ENCODE assay signal across 31 mouse cellular contexts in the genomic region with DNA sequence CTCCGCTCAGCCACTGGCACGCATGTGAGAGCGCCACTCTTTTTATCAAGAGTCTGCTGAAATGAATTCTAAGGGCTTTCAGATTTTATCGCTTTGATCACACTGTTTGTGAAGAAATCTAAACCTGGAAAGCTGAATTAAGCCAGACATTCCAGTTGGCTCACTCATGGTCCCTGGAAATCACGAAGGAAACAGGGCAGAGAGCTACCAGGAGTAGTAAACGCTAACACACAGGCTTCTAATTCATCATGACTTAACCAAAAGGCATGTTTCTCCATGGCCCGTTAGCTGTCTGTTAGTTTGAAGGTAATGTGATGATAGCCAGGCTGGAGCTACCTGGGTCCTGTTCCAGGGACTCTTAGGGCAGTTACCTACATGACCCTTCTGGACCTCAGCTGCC. TPM values are rescaled to one million over a fixed set of nuclear protein-coding genes. Genes with fewer than 3 reads are reported as not detected.
A peak's percentile ranks its signal among the peaks of the same experiment; 100 is the strongest.
DNase-seq lines count a peak whose midpoint lies in the region; ATAC-seq and TF ChIP-seq lines count a peak whose summit lies in the region.
"Had no signal": no experiment of that assay in that cellular context is flagged by ENCODE, and none has a peak within 500 bp of the region (broad histone marks: within the 10 kb centered on the region; RNA-seq: fewer than 3 reads in every experiment).

No protein-coding gene starts in this region.

- H3K4me2 ChIP-seq in heart, embryonic 12.5 days, result no peak overlapping the region
- no peak overlapping the region for H3K4me2 ChIP-seq in limb, embryonic 15.5 days
- no peak overlapping the region for H3K4me2 ChIP-seq in forebrain, embryonic 12.5 days
- H3K4me2 ChIP-seq: hindbrain, embryonic 13.5 days; liver, embryonic 13.5 days; neural tube, embryonic 13.5 days had no signal

- H3K27me3 ChIP-seq in heart, embryonic 12.5 days (replicated peaks), result no peaks in the 10 kb centered on the region
- no peaks in the 10 kb centered on the region for H3K27me3 ChIP-seq in heart, embryonic 10.5 days (ENCODE audit: insufficient read depth, poor library complexity, severe bottlenecking)
- H3K27me3 ChIP-seq in limb, embryonic 15.5 days, result no peaks in the 10 kb centered on the region
- H3K27me3 ChIP-seq in limb, embryonic 10.5 days (ENCODE audit: low read depth, poor library complexity, severe bottlenecking), result no peaks in the 10 kb centered on the region
- no peaks in the 10 kb centered on the region for H3K27me3 ChIP-seq in forebrain, embryonic 12.5 days
- H3K27me3 ChIP-seq: hindbrain, embryonic 13.5 days; liver, embryonic 13.5 days; neural tube, embryonic 13.5 days had no signal

- ATAC-seq in heart, embryonic 12.5 days (ENCODE audit: insufficient number of reproducible peaks, low FRiP score), result no peak
- ATAC-seq in limb, embryonic 15.5 days (ENCODE audit: insufficient number of reproducible peaks, low FRiP score, low TSS enrichment, low read depth), result no peak
- no peak for ATAC-seq in forebrain, embryonic 12.5 days (ENCODE audit: low FRiP score)
- ATAC-seq: midbrain, embryonic 16.5 days had no signal

- TF ChIP-seq POLR2A in lung, adult 2 months (IDR thresholded peaks at IDR 0.05; ENCODE audit: borderline replicate concordance, extremely low read depth, low read depth, low read length), result no peak

- 0 out of 2 replicates have a peak overlapping the region, but pooled peaks have one; percentile 3 for H3K27ac ChIP-seq in heart, embryonic 12.5 days (ENCODE audit: poor library complexity, severe bottlenecking)
- no peak overlapping the region for H3K27ac ChIP-seq in heart, embryonic 10.5 days
- peak overlapping the region; percentile 77 for H3K27ac ChIP-seq in limb, embryonic 15.5 days
- H3K27ac ChIP-seq in limb, embryonic 10.5 days, result no peak overlapping the region
- H3K27ac ChIP-seq in macrophage, result peak overlapping the region; percentile 93
- H3K27ac ChIP-seq in forebrain, embryonic 12.5 days, result no peak overlapping the region
- H3K27ac ChIP-seq: forebrain, embryonic 10.5 days; hindbrain, embryonic 13.5 days; left cerebral cortex, adult 2 months; liver, embryonic 13.5 days; neural tube, embryonic 13.5 days had no signal

- no peak overlapping the region for H3K9ac ChIP-seq in heart, embryonic 12.5 days
- no peak overlapping the region for H3K9ac ChIP-seq in limb, embryonic 15.5 days
- no peak overlapping the region for H3K9ac ChIP-seq in forebrain, embryonic 12.5 days
- H3K9ac ChIP-seq: forebrain, postnatal 0 days; hindbrain, embryonic 13.5 days; liver, embryonic 13.5 days; neural tube, embryonic 13.5 days had no signal

- no peaks in the 10 kb centered on the region for H3K9me3 ChIP-seq in heart, embryonic 12.5 days (replicated peaks)
- H3K9me3 ChIP-seq in heart, embryonic 10.5 days, result no peaks in the 10 kb centered on the region
- H3K9me3 ChIP-seq in limb, embryonic 15.5 days, result no peaks in the 10 kb centered on the region
- no peaks in the 10 kb centered on the region for H3K9me3 ChIP-seq in limb, embryonic 10.5 days (replicated peaks)
- H3K9me3 ChIP-seq in forebrain, embryonic 12.5 days, result no peaks in the 10 kb centered on the region
- H3K9me3 ChIP-seq: forebrain, embryonic 10.5 days; hindbrain, embryonic 13.5 days; liver, embryonic 13.5 days; neural tube, embryonic 13.5 days had no signal

- H3K4me1 ChIP-seq in heart, embryonic 12.5 days (replicated peaks), result peaks cover 43% of the 10 kb centered on the region
- H3K4me1 ChIP-seq in heart, embryonic 10.5 days, result peaks cover 9% of the 10 kb centered on the region; the same call in 1 of the 2 replicates
- peaks cover 37% of the 10 kb centered on the region for H3K4me1 ChIP-seq in limb, embryonic 15.5 days
- H3K4me1 ChIP-seq in limb, embryonic 10.5 days, result 0 out of 2 replicates have a peak, but pooled peaks cover 3% of the 10 kb centered on the region
- H3K4me1 ChIP-seq in forebrain, embryonic 12.5 days, result no peaks in the 10 kb centered on the region
- H3K4me1 ChIP-seq in lung, adult 2 months (ENCODE audit: control insufficient read depth, insufficient read depth, low read length), result no peaks in the 10 kb centered on the region; the same call in 1 of the 2 replicates
- H3K4me1 ChIP-seq: liver, embryonic 13.5 days had no signal

- H3K79me2 ChIP-seq in macrophage (ENCODE audit: inconsistent target), result peaks cover 19% of the 10 kb centered on the region

- no peak for DNase-seq in heart, embryonic 10.5 days (ENCODE audit: low spot score)
- no peak for DNase-seq in limb, embryonic 10.5 days (ENCODE audit: low spot score)
- peak; percentile 30 for DNase-seq in Muller cell, postnatal 12 days (ENCODE audit: inconsistent ontology term)
- DNase-seq in lung, adult 2 months, result no peak
- DNase-seq: adrenal gland, postnatal 10 days; cerebellum, adult 8-10 months; cerebellum, postnatal 25 days; forebrain, postnatal 0 days; gastrocnemius, postnatal 10 days; heart, postnatal 4 days; kidney, adult 11 months; kidney, postnatal 14 days; liver, embryonic 13.5 days; lung, adult 18-20 months; lung, postnatal 10 days had no signal

- H3K4me3 ChIP-seq in heart, embryonic 12.5 days, result no peak overlapping the region
- H3K4me3 ChIP-seq in heart, embryonic 10.5 days, result no peak overlapping the region
- H3K4me3 ChIP-seq in limb, embryonic 15.5 days, result no peak overlapping the region
- H3K4me3 ChIP-seq in limb, embryonic 10.5 days, result no peak overlapping the region
- H3K4me3 ChIP-seq in macrophage (ENCODE audit: inconsistent target), result no peak overlapping the region
- H3K4me3 ChIP-seq in forebrain, embryonic 12.5 days (replicated peaks), result no peak overlapping the region
- no peak overlapping the region for H3K4me3 ChIP-seq in lung, adult 2 months (replicated peaks; ENCODE audit: extremely low read depth, low read depth, low read length)
- H3K4me3 ChIP-seq: forebrain, embryonic 10.5 days; hindbrain, embryonic 13.5 days; left cerebral cortex, adult 2 months; liver, embryonic 13.5 days; neural tube, embryonic 13.5 days had no signal

- no peak for TF ChIP-seq CTCF in lung, adult 2 months (IDR thresholded peaks at IDR 0.05; ENCODE audit: insufficient read depth, low read length)

- H3K36me3 ChIP-seq in heart, embryonic 12.5 days, result no peaks in the 10 kb centered on the region
- no peaks in the 10 kb centered on the region for H3K36me3 ChIP-seq in heart, embryonic 10.5 days
- H3K36me3 ChIP-seq in limb, embryonic 15.5 days, result no peaks in the 10 kb centered on the region
- no peaks in the 10 kb centered on the region for H3K36me3 ChIP-seq in limb, embryonic 10.5 days
- no peaks in the 10 kb centered on the region for H3K36me3 ChIP-seq in macrophage (ENCODE audit: inconsistent target)
- H3K36me3 ChIP-seq in forebrain, embryonic 12.5 days (replicated peaks), result no peaks in the 10 kb centered on the region
- H3K36me3 ChIP-seq: forebrain, embryonic 10.5 days; hindbrain, embryonic 13.5 days; liver, embryonic 13.5 days; neural tube, embryonic 13.5 days had no signal

- WGBS in heart, embryonic 12.5 days, result 70% methylated on average over 7 of the region's 7 CpGs
- WGBS in heart, embryonic 10.5 days, result 83% methylated on average over 7 of the region's 7 CpGs
- 73% methylated on average over 7 of the region's 7 CpGs for WGBS in limb, embryonic 15.5 days
- WGBS in limb, embryonic 10.5 days, result 89% methylated on average over 7 of the region's 7 CpGs
- WGBS in macrophage (ENCODE audit: missing documents), result 93% methylated on average over 7 of the region's 7 CpGs
- 87% methylated on average over 7 of the region's 7 CpGs for WGBS in forebrain, embryonic 12.5 days
- 76% methylated on average over 7 of the region's 7 CpGs for whole genome bisulfite sequencing in lung, adult 2 months

RNA-seq across cellular contexts. Expression of a gene that starts 0.9 kb away (rescaled TPM):
- polyA plus RNA-seq in heart, embryonic 12.5 days (2016; fragmentation: Nextera tagmentation; extraction: Ambion mirVana), result 8.0 and 8.8 TPM in 2 replicates
- polyA plus RNA-seq in heart, embryonic 10.5 days (2016; fragmentation: Nextera tagmentation; extraction: Ambion mirVana), result 6.7 and 8.0 TPM in 2 replicates
- 6.5 and 8.0 TPM in 2 replicates for polyA plus RNA-seq in limb, embryonic 15.5 days (2015; fragmentation: Nextera tagmentation; extraction: Ambion mirVana)
- 0.19 TPM in 1 of 2 replicates, not detected in the other for polyA plus RNA-seq in limb, embryonic 10.5 days (2016; fragmentation: Nextera tagmentation; extraction: Ambion mirVana)
- total RNA-seq in macrophage (2018; cell fraction: chromatin; rRNA removed), result 1,000 to 10,000 TPM in 1 of 26 experiments, 100 to 1,000 TPM in 20, 10 to 100 TPM in 5; 19.2 to 1,498 (median 228) TPM
- 1,000 to 10,000 TPM in 10 of 26 experiments, 100 to 1,000 TPM in 13, 10 to 100 TPM in 3; 77.3 to 3,885 (median 584) TPM for total RNA-seq in macrophage (2018; cell fraction: cytosol; rRNA removed)
- 1,000 to 10,000 TPM in 12 of 26 experiments, 100 to 1,000 TPM in 13, 10 to 100 TPM in 1; 57.9 to 3,876 (median 952) TPM for total RNA-seq in macrophage (2018; cell fraction: nucleus; rRNA removed)
- 58.0 to 939 TPM (median 78.4 TPM) in 3 replicates for polyA plus RNA-seq in macrophage (2018)
- polyA plus RNA-seq in forebrain, embryonic 12.5 days (2016; fragmentation: Nextera tagmentation; extraction: Ambion mirVana), result 0.49 and 0.59 TPM in 2 replicates
- 1.9 and 2.5 TPM in 2 replicates for polyA plus RNA-seq in lung, adult 2 months (2012; rRNA removed)
- total RNA-seq: layer of hippocampus, postnatal 10 days; left cerebral cortex, adult 2 months; left cerebral cortex, postnatal 36 days had no signal

RNA-seq across cellular contexts. Expression of a gene that starts 3.9 kb away (rescaled TPM):
- not detected in 2 replicates for polyA plus RNA-seq in heart, embryonic 12.5 days (2016; fragmentation: Nextera tagmentation; extraction: Ambion mirVana)
- polyA plus RNA-seq in heart, embryonic 10.5 days (2016; fragmentation: Nextera tagmentation; extraction: Ambion mirVana), result not detected in 2 replicates
- polyA plus RNA-seq in limb, embryonic 15.5 days (2015; fragmentation: Nextera tagmentation; extraction: Ambion mirVana), result not detected in 2 replicates
- not detected in 2 replicates for polyA plus RNA-seq in limb, embryonic 10.5 days (2016; fragmentation: Nextera tagmentation; extraction: Ambion mirVana)
- total RNA-seq in macrophage (2018; cell fraction: chromatin; rRNA removed), result not detected
- not detected for total RNA-seq in macrophage (2018; cell fraction: cytosol; rRNA removed)
- not detected for total RNA-seq in macrophage (2018; cell fraction: nucleus; rRNA removed)
- polyA plus RNA-seq in macrophage (2018), result not detected in 3 replicates
- polyA plus RNA-seq in forebrain, embryonic 12.5 days (2016; fragmentation: Nextera tagmentation; extraction: Ambion mirVana), result not detected in 2 replicates
- polyA plus RNA-seq in lung, adult 2 months (2012; rRNA removed), result not detected in 2 replicates
- total RNA-seq: adrenal gland, postnatal 10 days; forebrain, postnatal 0 days; gastrocnemius, postnatal 10 days; granulocyte monocyte progenitor cell, adult 5-6 weeks; heart, postnatal 4 days; layer of hippocampus, postnatal 10 days; left cerebral cortex, adult 2 months; left cerebral cortex, postnatal 36 days had no signal
- polyA plus RNA-seq: embryonic facial prominence, embryonic 11.5 days; forebrain, embryonic 10.5 days; forebrain, postnatal 0 days; heart, embryonic 14.5 days; hindbrain, embryonic 13.5 days; kidney, embryonic 14.5 days; limb, embryonic 14.5 days; liver, embryonic 13.5 days; midbrain, embryonic 16.5 days; neural tube, embryonic 13.5 days had no signal

RNA-seq across cellular contexts. Expression of a gene that starts 11.1 kb away (rescaled TPM):
- polyA plus RNA-seq in heart, embryonic 12.5 days (2016; fragmentation: Nextera tagmentation; extraction: Ambion mirVana), result 2.6 and 3.9 TPM in 2 replicates
- 1.7 and 2.1 TPM in 2 replicates for polyA plus RNA-seq in heart, embryonic 10.5 days (2016; fragmentation: Nextera tagmentation; extraction: Ambion mirVana)
- polyA plus RNA-seq in limb, embryonic 15.5 days (2015; fragmentation: Nextera tagmentation; extraction: Ambion mirVana), result 5.4 TPM in 2 replicates
- not detected in 2 replicates for polyA plus RNA-seq in limb, embryonic 10.5 days (2016; fragmentation: Nextera tagmentation; extraction: Ambion mirVana)
- 1,000 to 10,000 TPM in 1 of 26 experiments, 100 to 1,000 TPM in 21, 10 to 100 TPM in 4; 14.4 to 1,116 (median 244) TPM for total RNA-seq in macrophage (2018; cell fraction: chromatin; rRNA removed)
- total RNA-seq in macrophage (2018; cell fraction: cytosol; rRNA removed), result 1,000 to 10,000 TPM in 10 of 26 experiments, 100 to 1,000 TPM in 13, 10 to 100 TPM in 3; 66.4 to 3,319 (median 600) TPM
- total RNA-seq in macrophage (2018; cell fraction: nucleus; rRNA removed), result 1,000 to 10,000 TPM in 13 of 26 experiments, 100 to 1,000 TPM in 12, 10 to 100 TPM in 1; 64.5 to 3,972 (median 989) TPM
- 66.8 to 1,194 TPM (median 74.2 TPM) in 3 replicates for polyA plus RNA-seq in macrophage (2018)
- 0.24 and 0.44 TPM in 2 replicates for polyA plus RNA-seq in forebrain, embryonic 12.5 days (2016; fragmentation: Nextera tagmentation; extraction: Ambion mirVana)
- 0.51 and 0.58 TPM in 2 replicates for polyA plus RNA-seq in lung, adult 2 months (2012; rRNA removed)
- total RNA-seq: forebrain, postnatal 0 days; granulocyte monocyte progenitor cell, adult 5-6 weeks; left cerebral cortex, adult 2 months had no signal
- polyA plus RNA-seq: embryonic facial prominence, embryonic 11.5 days had no signal

RNA-seq across cellular contexts. Expression of a gene that starts 23.2 kb away (rescaled TPM):
- polyA plus RNA-seq in heart, embryonic 12.5 days (2016; fragmentation: Nextera tagmentation; extraction: Ambion mirVana), result 0.15 TPM in 1 of 2 replicates, not detected in the other
- not detected in 2 replicates for polyA plus RNA-seq in heart, embryonic 10.5 days (2016; fragmentation: Nextera tagmentation; extraction: Ambion mirVana)
- polyA plus RNA-seq in limb, embryonic 15.5 days (2015; fragmentation: Nextera tagmentation; extraction: Ambion mirVana), result 6.0 and 8.4 TPM in 2 replicates
- polyA plus RNA-seq in limb, embryonic 10.5 days (2016; fragmentation: Nextera tagmentation; extraction: Ambion mirVana), result not detected in 2 replicates
- total RNA-seq in macrophage (2018; cell fraction: chromatin; rRNA removed), result not detected
- total RNA-seq in macrophage (2018; cell fraction: cytosol; rRNA removed), result not detected
- total RNA-seq in macrophage (2018; cell fraction: nucleus; rRNA removed), result 1 to 10 TPM in 1 of 26 experiments, not detected in 25; 1.2 TPM
- not detected in 3 replicates for polyA plus RNA-seq in macrophage (2018)
- polyA plus RNA-seq in forebrain, embryonic 12.5 days (2016; fragmentation: Nextera tagmentation; extraction: Ambion mirVana), result not detected in 2 replicates
- 6.9 and 7.6 TPM in 2 replicates for polyA plus RNA-seq in lung, adult 2 months (2012; rRNA removed)
- total RNA-seq: forebrain, postnatal 0 days; granulocyte monocyte progenitor cell, adult 5-6 weeks had no signal
- polyA plus RNA-seq: embryonic facial prominence, embryonic 11.5 days; forebrain, embryonic 10.5 days had no signal

Comparison
In these comparisons a context has a peak if more than half of its experiments do, and no peak if none do; other contexts are left out.
1. H3K27ac ChIP-seq: peak in heart, embryonic 12.5 days (single experiment), limb, embryonic 15.5 days (single experiment) and macrophage (single experiment); none in heart, embryonic 10.5 days (single experiment), limb, embryonic 10.5 days (single experiment) and forebrain, embryonic 12.5 days (single experiment).
2. RNA of a gene that starts 11.1 kb away (polyA plus RNA-seq): 66.8 to 1,194 TPM in macrophage; 5.4 TPM in limb, embryonic 15.5 days, 2.6 to 3.9 TPM in heart, embryonic 12.5 days, 1.7 to 2.1 TPM in heart, embryonic 10.5 days, 0.51 to 0.58 TPM in lung, adult 2 months, 0.24 to 0.44 TPM in forebrain, embryonic 12.5 days and not detected in limb, embryonic 10.5 days; every median in the first group is over 10 times any median in the second.